In the genomic region with DNA sequence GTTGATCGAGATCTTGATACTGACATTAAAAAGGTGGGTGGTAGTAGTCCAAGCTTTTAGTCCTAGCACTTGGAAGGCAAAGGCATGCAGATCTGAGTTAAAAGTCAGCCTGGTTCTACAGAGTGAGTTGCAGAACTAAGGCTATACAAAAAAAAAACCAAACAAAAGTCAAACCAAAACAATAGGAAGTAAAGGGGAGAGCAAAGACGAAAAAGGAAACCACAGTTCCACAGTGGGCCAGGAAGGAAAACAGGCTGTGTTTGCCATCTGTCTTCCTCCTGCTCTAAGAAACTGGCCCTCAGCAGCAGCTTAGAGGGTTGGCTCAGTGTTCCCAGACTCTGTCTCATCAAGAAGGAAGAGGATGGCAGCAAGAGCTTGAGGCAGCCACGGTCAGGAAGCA, we compare ENCODE assay signal across 11 mouse cellular contexts. TPM values are rescaled to one million over a fixed set of nuclear protein-coding genes. Genes with fewer than 3 reads are reported as not detected.
DNase-seq lines count a peak whose midpoint lies in the region; ATAC-seq and TF ChIP-seq lines count a peak whose summit lies in the region.
"Had no signal": no experiment of that assay in that cellular context is flagged by ENCODE, and none has a peak within 500 bp of the region (broad histone marks: within the 10 kb centered on the region; RNA-seq: fewer than 3 reads in every experiment).

No protein-coding gene starts in this region.

- no peak for ATAC-seq in embryonic facial prominence, embryonic 15.5 days (ENCODE audit: insufficient number of reproducible peaks, low FRiP score, low TSS enrichment, low read depth)
- no peak for ATAC-seq in liver, embryonic 13.5 days (ENCODE audit: low read depth)
- no peak for ATAC-seq in liver, embryonic 11.5 days (replicated peaks; ENCODE audit: low FRiP score)
- ATAC-seq in kidney, embryonic 15.5 days (replicated peaks; ENCODE audit: low FRiP score): no peak

- H3K36me3 ChIP-seq in embryonic facial prominence, embryonic 15.5 days: peaks cover 77% of the 10 kb centered on the region
- peaks cover 95% of the 10 kb centered on the region for H3K36me3 ChIP-seq in embryonic facial prominence, embryonic 10.5 days (replicated peaks)
- peaks cover 96% of the 10 kb centered on the region for H3K36me3 ChIP-seq in liver, embryonic 13.5 days
- peaks cover 40% of the 10 kb centered on the region for H3K36me3 ChIP-seq in liver, embryonic 11.5 days (ENCODE audit: control insufficient read depth, insufficient read depth, low read length)
- H3K36me3 ChIP-seq in kidney, embryonic 15.5 days: peaks cover 90% of the 10 kb centered on the region

- no peaks in the 10 kb centered on the region for H3K27me3 ChIP-seq in embryonic facial prominence, embryonic 15.5 days
- H3K27me3 ChIP-seq in embryonic facial prominence, embryonic 10.5 days (replicated peaks; ENCODE audit: low read depth, poor library complexity, severe bottlenecking): no peaks in the 10 kb centered on the region
- H3K27me3 ChIP-seq in liver, embryonic 13.5 days: no peaks in the 10 kb centered on the region
- H3K27me3 ChIP-seq in liver, embryonic 11.5 days (replicated peaks; ENCODE audit: control insufficient read depth, insufficient read depth, low read length): no peaks in the 10 kb centered on the region
- H3K27me3 ChIP-seq in kidney, embryonic 15.5 days: no peaks in the 10 kb centered on the region
- H3K27me3 ChIP-seq: heart, embryonic 13.5 days had no signal

- no peak overlapping the region for H3K4me3 ChIP-seq in embryonic facial prominence, embryonic 15.5 days (replicated peaks)
- H3K4me3 ChIP-seq in embryonic facial prominence, embryonic 10.5 days: no peak overlapping the region
- H3K4me3 ChIP-seq in liver, embryonic 13.5 days (replicated peaks): no peak overlapping the region
- no peak overlapping the region for H3K4me3 ChIP-seq in liver, embryonic 11.5 days (ENCODE audit: low read depth, low read length)
- no peak overlapping the region for H3K4me3 ChIP-seq in kidney, embryonic 15.5 days (replicated peaks)
- H3K4me3 ChIP-seq: heart, embryonic 13.5 days had no signal

- 43% methylated on average over 3 of the region's 3 CpGs for WGBS in embryonic facial prominence, embryonic 15.5 days
- 73% methylated on average over 3 of the region's 3 CpGs for WGBS in embryonic facial prominence, embryonic 10.5 days
- 33% methylated on average over 3 of the region's 3 CpGs for WGBS in liver, embryonic 13.5 days (ENCODE audit: insufficient replicate concordance)
- WGBS in liver, embryonic 11.5 days: 46% methylated on average over 3 of the region's 3 CpGs
- 57% methylated on average over 3 of the region's 3 CpGs for WGBS in kidney, embryonic 15.5 days

- 0 out of 2 replicates have a peak, but pooled peaks cover 4% of the 10 kb centered on the region for H3K4me1 ChIP-seq in embryonic facial prominence, embryonic 15.5 days
- peaks cover 3% of the 10 kb centered on the region; the same call in 1 of the 2 replicates for H3K4me1 ChIP-seq in embryonic facial prominence, embryonic 10.5 days
- H3K4me1 ChIP-seq in liver, embryonic 13.5 days (replicated peaks): peaks cover 45% of the 10 kb centered on the region
- peaks cover 15% of the 10 kb centered on the region for H3K4me1 ChIP-seq in liver, embryonic 11.5 days (replicated peaks; ENCODE audit: control insufficient read depth, insufficient read depth, low read length)
- 0 out of 2 replicates have a peak, but pooled peaks cover 3% of the 10 kb centered on the region for H3K4me1 ChIP-seq in kidney, embryonic 15.5 days

- no peaks in the 10 kb centered on the region for H3K9me3 ChIP-seq in embryonic facial prominence, embryonic 15.5 days (replicated peaks)
- H3K9me3 ChIP-seq in embryonic facial prominence, embryonic 10.5 days: no peaks in the 10 kb centered on the region
- no peaks in the 10 kb centered on the region for H3K9me3 ChIP-seq in liver, embryonic 13.5 days (replicated peaks)
- no peaks in the 10 kb centered on the region for H3K9me3 ChIP-seq in liver, embryonic 11.5 days (ENCODE audit: control insufficient read depth, low read length)
- no peaks in the 10 kb centered on the region for H3K9me3 ChIP-seq in kidney, embryonic 15.5 days (replicated peaks)
- H3K9me3 ChIP-seq: heart, embryonic 13.5 days had no signal

- TF ChIP-seq POLR2A in brain, embryonic 14.5 days (IDR thresholded peaks at IDR 0.05; ENCODE audit: borderline replicate concordance, extremely low read depth, insufficient read depth, insufficient read length, poor library complexity, severe bottlenecking): no peak

- 0 out of 2 replicates have a peak overlapping the region, but pooled peaks have one; percentile 28 for H3K27ac ChIP-seq in embryonic facial prominence, embryonic 15.5 days (replicated peaks)
- no peak overlapping the region for H3K27ac ChIP-seq in embryonic facial prominence, embryonic 10.5 days (replicated peaks)
- H3K27ac ChIP-seq in liver, embryonic 13.5 days: peak overlapping the region; percentile 15; the same call in 1 of the 2 replicates
- no peak overlapping the region for H3K27ac ChIP-seq in liver, embryonic 11.5 days (ENCODE audit: low read depth, low read length)
- H3K27ac ChIP-seq in kidney, embryonic 15.5 days: no peak overlapping the region
- H3K27ac ChIP-seq: heart, embryonic 13.5 days had no signal

- TF ChIP-seq CTCF in brain, embryonic 14.5 days (IDR thresholded peaks at IDR 0.05; ENCODE audit: borderline replicate concordance, extremely low read depth, insufficient read depth, insufficient read length): no peak

- no peak overlapping the region for H3K9ac ChIP-seq in embryonic facial prominence, embryonic 15.5 days
- no peak overlapping the region for H3K9ac ChIP-seq in liver, embryonic 13.5 days
- H3K9ac ChIP-seq in liver, embryonic 11.5 days (ENCODE audit: low read depth, low read length): no peak overlapping the region
- no peak overlapping the region for H3K9ac ChIP-seq in kidney, embryonic 15.5 days
- H3K9ac ChIP-seq: heart, embryonic 13.5 days had no signal

- no peak for DNase-seq in embryonic facial prominence, embryonic 10.5 days (ENCODE audit: low spot score)
- no peak for DNase-seq in liver, embryonic 13.5 days
- no peak for DNase-seq in liver, embryonic 11.5 days (ENCODE audit: low spot score)
- peak; percentile 46 for DNase-seq in brain, embryonic 14.5 days (ENCODE audit: low read depth)
- DNase-seq in naive thymus-derived CD4-positive, alpha-beta T cell, adult 2 months (ENCODE audit: low read depth): peak; percentile 56
- no peak for DNase-seq in ovary, postnatal 10 days (ENCODE audit: low spot score)
- DNase-seq: adrenal gland, adult 8-10 months; kidney, postnatal 14 days had no signal

- H3K4me2 ChIP-seq in embryonic facial prominence, embryonic 15.5 days (replicated peaks): no peak overlapping the region
- H3K4me2 ChIP-seq in liver, embryonic 13.5 days: no peak overlapping the region
- no peak overlapping the region for H3K4me2 ChIP-seq in liver, embryonic 11.5 days
- no peak overlapping the region for H3K4me2 ChIP-seq in kidney, embryonic 15.5 days
- H3K4me2 ChIP-seq: heart, embryonic 13.5 days had no signal

RNA-seq across cellular contexts. Expression of a gene that starts 10.4 kb away (rescaled TPM):
- 59.7 and 60.8 TPM in 2 replicates for polyA plus RNA-seq in embryonic facial prominence, embryonic 15.5 days (2015; fragmentation: Nextera tagmentation; extraction: Ambion mirVana)
- 62.0 and 62.6 TPM in 2 replicates for polyA plus RNA-seq in embryonic facial prominence, embryonic 10.5 days (2016; fragmentation: Nextera tagmentation; extraction: Ambion mirVana)
- polyA plus RNA-seq in liver, embryonic 13.5 days (2015; fragmentation: Nextera tagmentation; extraction: Ambion mirVana): 66.0 and 74.8 TPM in 2 replicates
- 50.8 and 53.4 TPM in 2 replicates for polyA plus RNA-seq in liver, embryonic 11.5 days (2014; fragmentation: Nextera tagmentation; extraction: Ambion mirVana)
- 55.0 and 63.3 TPM in 2 replicates for polyA plus RNA-seq in brain, embryonic 14.5 days (2012; rRNA removed)
- polyA plus RNA-seq in kidney, embryonic 15.5 days (2015; fragmentation: Nextera tagmentation; extraction: Ambion mirVana): 65.7 and 67.9 TPM in 2 replicates

RNA-seq across cellular contexts. Expression of a gene that starts 29.4 kb away (rescaled TPM):
- 59.8 and 64.4 TPM in 2 replicates for polyA plus RNA-seq in embryonic facial prominence, embryonic 15.5 days (2015; fragmentation: Nextera tagmentation; extraction: Ambion mirVana)
- 95.7 and 101 TPM in 2 replicates for polyA plus RNA-seq in embryonic facial prominence, embryonic 10.5 days (2016; fragmentation: Nextera tagmentation; extraction: Ambion mirVana)
- polyA plus RNA-seq in liver, embryonic 13.5 days (2015; fragmentation: Nextera tagmentation; extraction: Ambion mirVana): 25.2 and 35.7 TPM in 2 replicates
- polyA plus RNA-seq in liver, embryonic 11.5 days (2014; fragmentation: Nextera tagmentation; extraction: Ambion mirVana): 82.8 and 85.6 TPM in 2 replicates
- polyA plus RNA-seq in brain, embryonic 14.5 days (2012; rRNA removed): 45.6 and 65.9 TPM in 2 replicates
- 66.8 and 68.5 TPM in 2 replicates for polyA plus RNA-seq in kidney, embryonic 15.5 days (2015; fragmentation: Nextera tagmentation; extraction: Ambion mirVana)

RNA-seq across cellular contexts. Expression of a gene that starts 44.5 kb away (rescaled TPM):
- 54.0 and 54.1 TPM in 2 replicates for polyA plus RNA-seq in embryonic facial prominence, embryonic 15.5 days (2015; fragmentation: Nextera tagmentation; extraction: Ambion mirVana)
- polyA plus RNA-seq in embryonic facial prominence, embryonic 10.5 days (2016; fragmentation: Nextera tagmentation; extraction: Ambion mirVana): 61.4 and 65.4 TPM in 2 replicates
- polyA plus RNA-seq in liver, embryonic 13.5 days (2015; fragmentation: Nextera tagmentation; extraction: Ambion mirVana): 28.5 and 33.8 TPM in 2 replicates
- polyA plus RNA-seq in liver, embryonic 11.5 days (2014; fragmentation: Nextera tagmentation; extraction: Ambion mirVana): 37.1 and 38.3 TPM in 2 replicates
- polyA plus RNA-seq in brain, embryonic 14.5 days (2012; rRNA removed): 55.5 and 59.5 TPM in 2 replicates
- 62.3 and 63.0 TPM in 2 replicates for polyA plus RNA-seq in kidney, embryonic 15.5 days (2015; fragmentation: Nextera tagmentation; extraction: Ambion mirVana)

Comparison
In these comparisons a context has a peak if more than half of its experiments do, and no peak if none do; other contexts are left out.
1. H3K27ac ChIP-seq: peak in embryonic facial prominence, embryonic 15.5 days (single experiment) and liver, embryonic 13.5 days (single experiment); none in embryonic facial prominence, embryonic 10.5 days (single experiment), liver, embryonic 11.5 days (single experiment) and kidney, embryonic 15.5 days (single experiment).
2. DNase-seq: peak in brain, embryonic 14.5 days (single experiment) and naive thymus-derived CD4-positive, alpha-beta T cell, adult 2 months (single experiment); none in embryonic facial prominence, embryonic 10.5 days (single experiment), liver, embryonic 13.5 days (single experiment), liver, embryonic 11.5 days (single experiment) and ovary, postnatal 10 days (single experiment).